Mouse (Mus musculus) kidney, postnatal 0 days (tissue): ENCODE measurements around the gene Tsga10. TPM values are rescaled to one million over a fixed set of nuclear protein-coding genes. Genes with fewer than 3 reads are reported as not detected.

Experiments used
- ATAC-seq: fragments of 200-750 bp; cut with Nextera tagmentation; replicated peaks from 2 replicates; pipeline ENCODE4 v1.8.0; 2017; ENCODE audit warnings: low read depth, moderate number of reproducible peaks, moderate TSS enrichment, moderate library complexity; ENCODE audit not compliant: low FRiP score
- DNase-seq: peaks from one replicate; pipeline ENCODE4 v3.0.0-alpha.2; 2016; ENCODE audit warnings: low spot score
- H3K27ac ChIP-seq: fragments of 300-500 bp; sonication (generic); 2 replicates; pipeline ENCODE4 v1.5.1; 2014; ENCODE audit warnings: mild to moderate bottlenecking
- H3K27me3 ChIP-seq: fragments of 300-500 bp; sonication (generic); 2 replicates; pipeline ENCODE4 v1.6.1; 2014; ENCODE audit warnings: low read length, mixed read lengths; ENCODE audit not compliant: insufficient read depth
- H3K36me3 ChIP-seq: fragments of 300-500 bp; sonication (generic); 2 replicates; pipeline ENCODE4 v1.6.1; 2014; ENCODE audit warnings: low read length, mixed read lengths; ENCODE audit not compliant: insufficient read depth
- H3K4me1 ChIP-seq: fragments of 300-500 bp; sonication (generic); replicated peaks from 2 replicates; pipeline ENCODE4 v1.6.1; 2014; ENCODE audit warnings: antibody characterized with exemption, low read length, mixed read lengths; ENCODE audit not compliant: insufficient read depth
- H3K4me2 ChIP-seq: fragments of 300-500 bp; sonication (generic); 2 replicates; pipeline ENCODE4 v1.6.1; 2014; ENCODE audit warnings: mild to moderate bottlenecking, low read length, moderate library complexity, mixed read lengths
- H3K4me3 ChIP-seq: fragments of 300-500 bp; sonication (generic); replicated peaks from 2 replicates; pipeline ENCODE4 v1.5.1; 2014; ENCODE audit warnings: low read depth, low read length
- H3K9ac ChIP-seq: fragments of 300-500 bp; sonication (generic); 2 replicates; pipeline ENCODE4 v1.6.1; 2014; ENCODE audit warnings: low read depth, low read length
- H3K9me3 ChIP-seq: fragments of 300-500 bp; sonication (generic); replicated peaks from 2 replicates; pipeline ENCODE4 v1.6.1; 2016; ENCODE audit warnings: low read length, inconsistent platforms, mixed read lengths
- CTCF ChIP-seq: IDR thresholded peaks from 2 replicates; pipeline ENCODE4 v1.5.1; 2016; ENCODE audit warnings: antibody characterized with exemption, low read depth, mild to moderate bottlenecking, moderate library complexity
- WGBS: fragments of 180-500 bp; shearing (Covaris S2); extraction: QIAGEN DNeasy Blood & Tissue Kit; methylation state at CpG from one replicate; pipeline ENCODE4 v1.1.7; 2014; 5-methylcytosine and 5-hydroxymethylcytosine counted together
- polyA plus RNA-seq: library from polyadenylated mRNA; unstranded; fragments of >200 nt; fragmentation: Nextera tagmentation; extraction: Ambion mirVana; gene quantifications from 2 replicates; pipeline ENCODE4 v1.2.1, GENCODE M21; 2015

The Tsga10 gene
- polyA plus RNA-seq, 1 experiment from 2014 or later = 5.3 TPM

- DNase-seq (no peak), ATAC-seq (no peak)
- H3K4me2 ChIP-seq = no peak overlapping the region
- 89% methylated on average over 6 of the region's 6 CpGs for whole genome bisulfite sequencing
- no peaks in the 10 kb centered on the region for H3K27me3 ChIP-seq
- no peaks in the 10 kb centered on the region for H3K9me3 ChIP-seq
- H3K4me1 ChIP-seq = no peaks in the 10 kb centered on the region
- H3K4me3 ChIP-seq = no peak overlapping the region
- H3K36me3 ChIP-seq = no peaks in the 10 kb centered on the region
- no peak overlapping the region for H3K27ac ChIP-seq
- no peak overlapping the region for H3K9ac ChIP-seq
- TF ChIP-seq CTCF = no peak
Observed at GRCm38 (mm10) chr1:37708270-37708955, 157.8 kb downstream of the Tsga10 start.

Other genes starting within 250 kb of the Tsga10 start
- 2.1 and 2.4 TPM in 2 replicates for gene 2010300C02Rik, start 146.3 kb downstream of the Tsga10 start, polyA plus RNA-seq
- gene Lipt1, start 5.3 kb upstream of the Tsga10 start, polyA plus RNA-seq = 10.0 and 10.6 TPM in 2 replicates
- gene Mitd1, start 24.0 kb upstream of the Tsga10 start, polyA plus RNA-seq = 25.4 and 26.5 TPM in 2 replicates
- 295 and 316 TPM in 2 replicates for gene Mrpl30, start 24.0 kb upstream of the Tsga10 start, polyA plus RNA-seq
- not detected in 2 replicates for gene Lyg2, start 50.1 kb upstream of the Tsga10 start, polyA plus RNA-seq
- not detected in 2 replicates for gene Lyg1, start 91.3 kb upstream of the Tsga10 start, polyA plus RNA-seq
- 135 and 140 TPM in 2 replicates for gene Txndc9, start 131.5 kb upstream of the Tsga10 start, polyA plus RNA-seq
- gene Eif5b, start 131.6 kb upstream of the Tsga10 start, polyA plus RNA-seq = 21.8 and 22.3 TPM in 2 replicates